Mouse (Mus musculus) bone marrow, adult 2 months (tissue): ENCODE measurements around the gene Kcnj4.

Experiments used
- CTCF ChIP-seq: fragments of 200-500 bp; IDR thresholded peaks from 2 replicates; pipeline ENCODE4 v1.5.1; 2011; ENCODE audit warnings: low read length, control low read depth; ENCODE audit not compliant: control insufficient read depth, insufficient read depth
- POLR2A ChIP-seq: fragments of 200-500 bp; IDR thresholded peaks from 2 replicates; pipeline ENCODE4 v1.6.1; 2011; ENCODE audit warnings: low read depth, mild to moderate bottlenecking, control low read depth, low read length, borderline replicate concordance; ENCODE audit not compliant: control insufficient read depth

- TF ChIP-seq POLR2A (no peak), CTCF (no peak)
These were observed at the start of gene Kcnj4 for GRCm38 (mm10) chr15:79504707-79505452.
